Mouse (Mus musculus) embryo, embryonic 10.5 days (tissue): ENCODE results near the gene Lcorl.

Source experiments
- DNase-seq: peaks from one replicate; pipeline ENCODE4 v3.0.0-alpha.2; 2015; ENCODE audit warnings: low spot score

Gene Lcorl

GRCm38 (mm10) chr5:45857254-45858011 lies at the start of gene Lcorl:
TSS of gene Lcorl (minus strand) at chr5:45857615.
- peak; percentile 96 for DNase-seq

DNA sequence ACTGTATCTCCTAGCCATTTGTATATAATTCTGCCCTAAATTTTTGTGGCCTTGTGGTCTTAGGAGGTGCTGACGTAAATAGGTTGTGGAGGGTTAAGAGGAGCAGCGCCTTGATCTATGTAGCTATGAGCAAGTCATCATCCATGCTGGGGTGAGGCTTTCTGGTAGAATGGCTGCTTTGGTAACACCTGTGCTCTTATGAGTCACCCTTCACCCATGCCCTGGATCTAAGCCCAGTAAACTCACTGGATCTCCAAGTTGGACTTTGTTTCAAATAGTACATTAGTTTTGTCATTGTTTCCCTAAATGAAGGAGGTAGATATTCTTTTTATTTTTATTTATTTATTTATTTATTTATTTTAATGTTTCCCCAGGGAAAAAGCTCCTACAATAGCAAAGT lies 47.3 kb upstream of the Lcorl start:
- DNase-seq = no peak

GRCm38 (mm10) chr5:45903246-45903645 lies 45.8 kb upstream of the Lcorl start:
- no peak for DNase-seq

DNA sequence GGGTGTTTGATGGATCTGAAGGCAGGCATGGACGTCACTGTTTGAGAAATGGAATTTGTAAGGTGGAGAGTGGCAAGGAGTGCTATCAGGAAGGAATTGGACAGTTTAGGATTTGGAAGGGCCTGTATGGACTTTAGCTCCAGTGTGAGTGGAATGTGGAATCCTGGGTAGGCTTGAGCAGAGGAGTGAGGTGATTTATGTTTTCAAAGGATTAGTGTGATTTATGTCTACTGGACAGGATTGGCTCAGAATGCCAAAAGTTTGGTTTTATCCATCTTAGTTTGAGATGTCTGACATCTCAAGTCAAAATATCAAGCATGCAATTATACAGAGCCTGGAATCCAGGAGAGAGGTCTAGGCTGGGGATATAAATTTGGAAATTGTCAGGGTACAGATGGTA lies 37.9 kb upstream of the Lcorl start:
- peak; percentile 4 for DNase-seq

GRCm38 (mm10) chr5:45893696-45894095 lies 36.3 kb upstream of the Lcorl start:
- DNase-seq = no peak

DNA sequence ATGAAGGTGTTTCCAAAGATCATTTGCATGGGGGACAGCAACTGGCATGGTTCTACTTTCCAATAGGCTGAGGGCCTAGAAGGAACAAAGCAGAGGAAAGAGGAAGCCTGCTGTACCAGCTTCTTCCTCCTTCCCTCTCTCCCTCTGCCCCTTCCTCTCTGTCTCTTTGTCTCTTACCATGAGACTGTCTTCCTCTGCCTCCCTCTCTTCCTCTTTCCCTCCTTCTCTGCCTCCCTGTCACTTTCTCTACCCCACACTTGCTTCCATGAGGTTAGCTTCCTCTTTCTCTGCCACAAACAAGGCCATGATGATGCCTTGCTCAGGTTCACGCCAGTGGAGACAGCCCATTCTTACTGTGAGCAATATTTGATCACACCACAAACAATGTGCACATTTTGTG lies 18.9 kb upstream of the Lcorl start:
- no peak for DNase-seq

DNA sequence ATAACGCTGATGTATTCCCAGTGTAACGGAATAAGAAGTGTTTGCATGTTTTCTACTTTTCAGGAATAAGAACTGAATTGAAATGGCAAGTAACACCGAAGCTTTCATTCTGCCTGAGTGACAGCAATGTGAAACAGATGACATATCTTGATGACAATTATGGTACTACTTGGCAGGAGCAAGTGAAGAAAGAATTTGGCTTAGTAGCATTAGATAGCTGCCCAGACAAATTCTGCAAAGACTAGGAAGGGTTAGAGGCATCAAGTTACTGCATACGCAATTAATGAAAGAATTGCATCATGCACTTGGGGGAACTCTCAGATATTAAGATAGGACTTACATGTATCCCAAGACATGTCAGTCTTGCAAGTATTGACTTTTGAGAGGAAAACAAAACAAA lies 18.1 kb upstream of the Lcorl start:
- DNase-seq = no peak

GRCm38 (mm10) chr5:45874284-45875030 lies 17.0 kb upstream of the Lcorl start:
- DNase-seq = no peak

GRCm38 (mm10) chr5:45858368-45858767 lies 953 bp upstream of the Lcorl start:
- DNase-seq = no peak

GRCm38 (mm10) chr5:45856876-45857253 lies 550 bp downstream of the Lcorl start:
- DNase-seq = no peak

DNA sequence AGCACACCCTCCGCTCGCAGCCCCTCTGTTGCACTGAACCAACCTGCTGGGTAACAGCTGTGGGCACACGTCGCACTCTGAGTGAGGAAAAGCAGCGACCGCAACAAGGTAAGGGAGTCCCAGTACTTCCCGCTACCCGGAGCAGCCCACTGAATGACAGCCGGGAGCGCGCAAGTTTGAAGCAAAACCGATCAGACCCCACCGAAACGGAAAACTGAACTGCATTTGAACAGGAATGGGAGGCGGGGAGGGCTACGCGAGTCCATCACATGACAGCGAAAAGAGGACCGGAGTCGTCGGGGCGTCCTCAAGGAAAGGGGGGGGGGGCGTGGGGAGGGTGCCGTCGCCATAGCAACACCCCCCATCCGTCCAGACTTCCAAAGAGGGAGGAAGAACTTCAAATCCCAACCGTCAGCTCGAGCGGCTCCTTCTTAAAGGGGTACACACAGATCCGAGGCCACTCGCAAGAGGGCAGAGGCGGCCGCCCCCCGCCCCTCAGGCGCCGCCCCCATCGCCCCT lies 1.1 kb downstream of the Lcorl start:
- peak; percentile 84 for DNase-seq

GRCm38 (mm10) chr5:45855526-45856302 lies 1.7 kb downstream of the Lcorl start:
- DNase-seq = peak; percentile 64

- no peak for DNase-seq
Observed at GRCm38 (mm10) chr5:45844723-45845122, 12.7 kb downstream of the Lcorl start.

- DNase-seq = no peak
Observed at GRCm38 (mm10) chr5:45835131-45835530, 22.3 kb downstream of the Lcorl start.

DNA sequence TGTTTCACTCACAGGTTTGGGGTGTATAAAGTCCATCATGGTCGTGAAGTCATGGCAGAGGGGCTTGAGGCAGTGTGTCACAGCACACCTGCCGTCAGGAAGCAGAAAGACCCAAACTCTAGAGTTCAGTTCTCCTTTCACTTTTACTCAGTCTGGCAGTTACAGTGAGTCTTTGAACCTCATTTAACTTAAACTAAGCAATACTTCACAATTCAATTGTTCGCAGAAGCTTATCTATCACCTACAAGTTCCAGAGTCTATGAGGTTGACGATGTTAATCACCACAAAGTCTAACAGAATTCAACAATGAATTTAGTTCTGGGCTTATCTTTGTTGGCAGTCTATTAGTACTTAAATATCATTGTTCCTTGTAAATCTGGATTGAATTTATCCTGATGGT lies 45.9 kb downstream of the Lcorl start:
- DNase-seq = no peak

GRCm38 (mm10) chr5:45791864-45792263 lies 65.6 kb downstream of the Lcorl start:
- DNase-seq = no peak

- no peak for DNase-seq
Observed at GRCm38 (mm10) chr5:45790221-45790620, 67.2 kb downstream of the Lcorl start.

DNA sequence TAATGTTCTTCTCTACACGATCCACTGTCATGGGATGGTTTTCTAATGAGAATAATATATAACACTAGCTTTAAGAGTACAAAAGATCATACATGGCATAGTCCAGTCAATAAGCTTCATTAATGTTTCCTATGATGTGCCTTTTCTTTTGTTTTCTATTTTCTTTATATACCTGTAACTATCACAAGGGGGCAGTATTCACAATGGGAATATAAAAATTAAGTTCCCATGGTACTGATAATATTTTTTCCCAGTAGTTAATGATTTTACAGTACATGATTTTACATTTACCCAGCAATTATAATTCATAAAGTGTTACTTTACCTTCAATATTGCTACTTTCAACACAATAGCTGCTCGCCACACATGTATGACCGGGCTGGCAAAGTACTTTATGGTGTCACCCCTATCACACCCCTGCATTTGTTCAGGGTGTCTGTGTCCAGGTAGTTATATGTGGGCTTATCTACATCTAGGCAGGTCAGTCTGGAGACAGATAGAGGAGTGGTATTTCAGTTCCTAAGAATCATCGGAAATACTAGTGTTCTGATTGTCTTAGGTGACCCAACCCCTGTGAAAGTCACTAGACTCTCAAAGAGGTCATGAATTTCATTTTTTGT lies 99.8 kb downstream of the Lcorl start:
- peak; percentile 31 for DNase-seq

GRCm38 (mm10) chr5:45737911-45738310 lies 119.5 kb downstream of the Lcorl start:
- DNase-seq = no peak

DNA sequence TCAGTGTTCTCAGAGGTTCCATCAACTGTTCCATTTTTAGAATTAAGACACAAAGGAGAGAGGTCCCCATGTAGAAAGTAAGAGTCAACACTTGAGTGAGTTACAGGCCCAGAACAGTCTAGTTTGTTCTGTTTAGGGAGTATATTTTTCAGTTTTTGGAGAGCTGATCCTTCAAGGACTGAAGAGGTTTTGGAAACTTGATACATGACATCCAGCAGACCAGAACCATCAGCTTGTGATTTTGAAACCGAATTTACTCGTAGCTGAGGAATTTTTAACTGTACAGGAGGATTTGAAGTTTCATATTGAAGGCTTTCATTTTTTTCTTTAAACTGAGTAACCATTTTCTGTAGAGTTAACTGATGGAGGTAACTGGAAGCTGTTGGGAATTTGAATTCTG lies 123.7 kb downstream of the Lcorl start:
- no peak for DNase-seq

DNA sequence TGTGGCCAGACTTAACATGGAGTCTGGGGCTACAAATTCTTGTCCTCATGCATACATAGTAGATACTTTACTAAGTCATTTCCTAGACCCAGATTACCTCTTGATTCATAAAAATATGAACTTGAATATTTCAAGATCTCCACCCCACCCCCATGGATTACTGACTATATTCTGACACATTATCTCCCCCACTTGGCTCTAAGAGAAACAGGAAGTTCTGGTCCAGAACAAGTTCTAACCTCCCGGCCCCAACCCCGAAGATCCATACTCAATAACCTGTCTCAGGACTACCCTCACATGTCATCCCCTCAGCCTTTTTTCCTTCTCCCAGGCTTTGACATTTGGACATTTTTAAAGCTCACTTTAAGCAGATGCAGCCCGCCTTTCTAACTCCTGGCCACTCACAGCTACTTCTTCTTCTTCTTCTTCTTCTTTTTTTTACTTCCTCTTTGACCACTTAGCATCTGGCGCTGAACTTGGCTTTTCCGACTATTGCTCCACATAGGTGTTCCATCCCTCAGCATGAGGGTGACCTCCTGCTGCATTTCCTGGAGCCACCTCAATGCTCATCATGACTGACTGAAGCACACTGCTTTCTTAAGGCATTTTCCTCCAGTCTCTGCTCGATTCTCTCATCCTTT lies 138.4 kb downstream of the Lcorl start:
- no peak for DNase-seq

DNA sequence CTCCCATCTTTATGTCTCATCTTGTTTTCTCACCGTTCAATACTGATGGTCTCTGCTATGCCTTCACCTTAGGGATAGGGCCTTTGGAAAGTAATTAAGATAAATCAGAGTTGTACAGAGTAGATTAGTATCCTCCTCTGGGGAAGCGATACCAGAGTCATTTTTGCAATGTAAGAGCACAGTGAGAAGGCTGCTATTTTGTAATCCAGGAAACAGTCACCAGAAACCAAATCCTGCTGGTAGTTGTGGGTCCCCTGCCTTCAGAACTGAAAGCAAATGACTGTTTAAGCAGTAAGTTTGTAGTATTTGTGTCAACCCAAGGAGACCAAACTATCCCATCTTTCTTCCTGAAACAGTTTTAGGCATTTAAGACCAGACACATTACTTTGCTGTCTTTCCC lies 147.8 kb downstream of the Lcorl start:
- DNase-seq = no peak
